Mouse (Mus musculus): ENCODE results near the gene Maco1.
A peak's percentile ranks its signal among the peaks of the same experiment; 100 is the strongest.

GRCm38 (mm10) chr4:134853637-134854485 lies 716 bp upstream of the Maco1 start:
- TF ChIP-seq POLR2A (IDR thresholded peaks at IDR 0.05; ENCODE audit: insufficient read depth, low read depth, low read length) (peak; percentile 90), CTCF (IDR thresholded peaks at IDR 0.05; ENCODE audit: insufficient read depth, low read depth, low read length) (no peak)

Data from olfactory bulb, adult 2 months (tissue).